Mouse (Mus musculus) monocyte, adult 2 months (primary cell): ENCODE results near the gene Gucd1.
"Not testable (repeated sequence)": the region's sequence is repeated elsewhere in the genome, so short reads cannot be mapped to it uniquely, and the experiment has no call there.

Source experiments
- DNase-seq, 2 experiments: peaks; one replicate each; pipeline ENCODE4 v3.0.0; 2022; ENCODE audit warnings: low spot score in 2 of 2, low read depth in 1 of 2

Gucd1 gene

DNA sequence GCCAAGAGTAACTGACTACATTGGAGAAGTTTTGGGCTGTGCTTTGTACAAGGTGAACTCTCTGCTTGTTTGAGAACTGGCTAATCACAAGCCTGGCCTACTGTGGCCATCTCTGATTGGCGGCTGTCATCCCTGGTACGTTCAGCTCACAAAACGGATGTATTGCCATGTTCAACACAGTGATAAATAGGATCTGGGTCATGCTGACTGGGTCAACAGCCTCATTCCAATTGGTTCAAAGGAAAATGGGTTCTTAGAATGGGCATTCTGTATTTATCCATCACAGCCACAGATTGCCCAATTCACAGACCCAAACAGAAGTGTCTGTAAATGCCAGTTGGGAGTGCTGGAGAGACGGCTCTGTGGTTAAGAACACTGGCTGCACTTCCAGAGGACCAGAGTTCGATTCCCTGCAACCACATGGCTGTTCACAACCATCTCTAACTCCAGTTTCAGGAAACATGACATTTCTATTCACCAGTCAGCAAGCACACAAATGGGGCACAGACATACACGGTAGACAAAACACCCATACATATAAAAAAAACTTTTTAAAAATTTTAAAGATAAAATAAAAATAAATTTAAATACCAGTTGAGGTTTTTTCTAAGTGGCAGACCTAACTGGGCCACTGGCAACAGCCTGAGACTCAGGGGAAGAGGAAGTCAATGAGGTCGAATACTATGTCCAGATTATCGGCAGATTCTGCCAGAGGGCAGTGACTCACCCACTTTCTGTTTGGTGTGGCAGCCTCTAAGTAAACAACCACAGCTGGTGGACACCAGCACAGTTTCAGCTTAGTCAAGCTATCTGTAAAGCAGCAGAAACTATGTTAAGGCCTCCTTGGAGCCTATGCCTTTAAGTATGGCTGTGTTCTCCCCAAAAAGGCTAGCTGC lies 13.3 kb downstream of the Gucd1 start:
- peak in 1 of 2 experiments; percentile 24 for DNase-seq

DNA sequence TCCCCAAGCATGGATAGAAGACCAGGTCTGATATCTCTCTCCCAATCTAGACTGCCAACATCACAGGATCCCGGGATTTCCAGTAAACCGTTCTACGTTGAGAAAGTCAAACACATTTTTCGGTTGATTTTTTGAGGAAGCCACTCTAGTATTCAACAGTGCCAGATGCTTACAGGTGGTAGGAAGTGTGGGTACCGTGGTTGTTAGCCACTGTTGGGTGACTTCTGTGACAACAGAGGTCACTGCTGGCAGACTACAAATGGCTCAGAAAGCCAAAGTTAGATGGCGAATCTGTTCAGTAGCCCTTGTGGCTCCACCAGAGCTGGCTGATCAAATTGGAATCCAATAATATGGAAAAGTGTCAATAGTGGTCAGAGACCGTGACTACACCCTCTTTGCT lies 14.1 kb downstream of the Gucd1 start:
- DNase-seq = no peak

DNA sequence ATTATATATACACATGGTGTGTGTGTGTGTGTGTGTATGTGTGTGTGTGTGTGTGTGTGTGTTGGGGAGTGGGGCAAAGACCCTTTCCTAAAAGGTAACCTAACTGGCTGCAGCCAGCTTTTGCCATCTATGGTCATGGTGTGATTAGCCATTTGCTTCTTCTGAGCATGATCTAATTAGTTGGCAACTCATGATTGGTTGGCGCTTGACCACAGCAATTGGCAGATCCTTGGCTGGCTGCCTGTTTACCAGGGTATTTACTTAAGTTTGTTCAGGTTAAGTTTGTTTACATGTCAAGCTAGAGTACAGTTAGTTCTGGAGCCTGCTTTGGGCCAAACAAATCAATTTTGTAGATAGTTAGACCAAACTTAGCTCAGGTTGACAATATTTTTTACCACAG lies 16.1 kb downstream of the Gucd1 start:
- no peak for DNase-seq

DNA sequence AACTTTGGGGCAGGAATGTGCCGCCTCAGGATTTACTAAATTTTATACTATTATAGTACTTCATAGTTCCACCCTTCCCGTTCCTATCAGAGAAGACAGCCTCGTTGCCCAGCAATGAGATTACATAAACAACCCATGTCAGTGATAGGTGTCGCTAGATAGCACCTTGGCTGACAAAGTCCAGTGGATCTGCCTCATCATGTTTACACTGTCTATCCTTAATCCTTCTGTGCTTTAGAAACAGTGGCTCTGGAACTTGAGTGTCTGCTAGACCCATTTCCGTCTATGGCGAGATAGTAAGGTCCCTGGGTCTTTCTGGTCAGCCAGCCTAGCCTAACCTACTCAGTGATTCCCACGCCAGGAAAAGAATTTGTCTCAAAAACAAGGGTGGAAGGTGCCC lies 17.4 kb downstream of the Gucd1 start:
- no peak for DNase-seq

DNA sequence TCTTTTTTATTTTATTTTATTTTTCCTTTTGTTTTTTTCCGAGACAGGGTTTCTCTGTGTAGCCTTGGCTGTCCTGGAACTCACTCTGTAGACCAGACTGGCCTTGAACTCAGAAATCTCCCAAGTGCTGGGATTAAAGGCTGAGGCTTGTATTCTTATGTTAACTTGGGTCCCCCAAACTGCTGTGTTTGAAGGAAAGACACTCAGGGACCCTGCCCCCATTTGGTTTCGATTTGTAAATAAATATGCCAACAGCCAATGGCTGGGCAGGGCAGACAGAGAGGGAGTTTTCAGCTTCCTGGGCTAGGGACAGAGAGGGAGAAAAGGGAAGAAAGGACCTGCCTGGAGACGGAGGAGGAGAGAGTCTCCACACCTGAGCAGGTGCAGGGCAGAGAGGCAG lies 18.0 kb downstream of the Gucd1 start:
- DNase-seq = no peak

DNA sequence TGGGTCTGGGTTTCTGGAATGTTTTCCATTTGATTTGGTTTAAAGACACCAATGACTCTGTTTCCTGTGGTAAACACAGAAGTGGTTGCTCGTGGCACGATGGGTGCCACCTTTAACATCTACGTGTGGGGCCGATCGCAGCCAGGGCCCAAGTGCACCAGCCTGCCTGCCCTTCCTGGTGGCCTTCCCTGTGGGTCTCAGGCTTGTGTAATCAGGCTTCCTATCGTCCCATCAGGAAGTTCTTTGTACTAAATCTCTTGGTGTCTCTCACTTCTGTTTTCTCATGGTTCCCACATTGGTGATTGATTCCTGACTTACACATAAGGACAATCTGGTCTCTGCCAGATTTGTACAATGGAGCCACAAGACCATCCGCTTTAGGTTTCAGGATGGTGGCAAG lies 18.6 kb downstream of the Gucd1 start:
- DNase-seq = not testable (repeated sequence)

DNA sequence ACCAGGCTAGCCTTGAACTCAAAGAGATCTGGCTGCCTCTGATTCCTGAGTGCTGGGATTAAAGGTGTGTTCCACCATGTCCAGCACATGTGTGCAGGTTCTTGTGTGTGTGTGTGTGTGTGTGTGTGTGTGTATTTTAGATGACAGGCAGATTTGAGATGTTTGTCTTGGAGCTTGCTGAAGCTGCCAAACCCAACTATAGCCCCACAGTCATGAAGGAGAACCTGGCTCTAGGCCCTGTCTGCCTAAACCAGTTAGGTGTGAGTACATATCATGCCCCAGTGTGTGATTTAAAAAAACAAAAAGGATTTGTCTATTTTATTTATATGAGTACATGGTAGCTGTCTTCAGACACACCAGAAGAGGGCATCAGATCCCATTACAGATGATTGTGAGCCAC lies 21.9 kb downstream of the Gucd1 start:
- no peak for DNase-seq

DNA sequence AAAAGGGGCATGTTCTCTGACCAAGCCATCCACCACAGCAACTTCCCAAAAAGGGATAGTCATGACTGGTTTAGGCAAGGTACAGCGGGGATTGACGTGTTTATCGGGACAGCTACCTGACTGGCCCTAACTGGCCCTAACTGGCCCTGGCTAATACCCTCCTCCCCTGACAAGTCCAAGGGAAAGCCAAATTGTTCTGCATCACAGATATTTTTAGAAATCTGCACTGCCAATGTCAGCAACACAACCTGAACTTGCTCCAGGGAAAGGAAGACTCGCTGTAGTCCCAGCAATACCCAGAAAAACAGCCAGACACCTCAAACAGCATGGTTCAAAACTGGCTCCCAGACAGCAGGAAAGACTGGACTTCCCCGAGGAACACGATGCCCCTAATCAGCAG lies 22.5 kb downstream of the Gucd1 start:
- no peak for DNase-seq

DNA sequence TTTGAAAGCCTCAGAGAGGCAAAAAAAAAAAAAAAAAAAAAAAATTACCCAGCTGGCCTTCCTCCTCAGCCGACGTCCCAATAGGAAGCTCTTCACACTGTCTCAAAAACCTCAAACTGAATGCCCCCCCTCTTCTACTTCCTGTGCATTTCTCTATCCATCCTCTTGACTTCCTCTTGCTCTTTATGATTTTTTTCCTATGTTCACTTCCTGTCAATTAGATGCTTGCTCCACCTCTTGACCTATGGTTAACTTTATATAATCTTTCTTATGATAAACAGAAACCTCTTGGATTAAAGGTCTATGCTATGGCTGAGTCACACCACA lies 25.9 kb downstream of the Gucd1 start:
- DNase-seq = no peak

DNA sequence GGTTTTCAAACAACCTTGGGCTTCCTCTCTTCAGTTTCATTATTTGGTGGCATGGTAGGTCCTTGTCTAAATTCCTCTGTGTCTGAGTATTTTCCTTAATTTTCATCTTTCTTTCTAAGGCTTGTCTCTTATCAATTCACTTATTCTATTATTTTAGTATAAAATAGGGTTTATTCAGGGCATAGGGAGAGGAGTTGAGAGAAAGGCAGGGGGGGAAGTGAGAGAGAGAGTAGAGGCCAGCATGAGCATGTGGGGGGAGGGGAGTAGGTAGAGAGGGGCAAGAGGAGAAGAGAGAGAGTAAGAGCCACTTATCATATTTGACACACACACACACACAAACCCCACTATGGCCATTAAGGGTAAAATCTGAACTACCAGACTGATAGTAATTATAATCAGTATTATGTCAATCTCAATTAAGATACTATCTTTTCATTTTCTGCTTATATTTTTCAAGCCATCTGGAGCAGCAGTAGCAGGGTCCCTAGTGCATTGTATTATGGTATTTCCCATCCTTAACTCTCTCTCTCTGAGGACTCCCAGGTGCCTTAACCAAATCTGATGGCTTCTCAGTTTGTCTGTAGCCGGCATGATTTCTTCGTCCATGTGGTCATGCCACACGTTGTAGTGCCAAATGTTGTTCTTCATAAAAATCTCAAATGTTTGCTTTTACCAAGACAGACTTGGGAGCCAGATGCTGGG lies 26.4 kb downstream of the Gucd1 start:
- no peak for DNase-seq

DNA sequence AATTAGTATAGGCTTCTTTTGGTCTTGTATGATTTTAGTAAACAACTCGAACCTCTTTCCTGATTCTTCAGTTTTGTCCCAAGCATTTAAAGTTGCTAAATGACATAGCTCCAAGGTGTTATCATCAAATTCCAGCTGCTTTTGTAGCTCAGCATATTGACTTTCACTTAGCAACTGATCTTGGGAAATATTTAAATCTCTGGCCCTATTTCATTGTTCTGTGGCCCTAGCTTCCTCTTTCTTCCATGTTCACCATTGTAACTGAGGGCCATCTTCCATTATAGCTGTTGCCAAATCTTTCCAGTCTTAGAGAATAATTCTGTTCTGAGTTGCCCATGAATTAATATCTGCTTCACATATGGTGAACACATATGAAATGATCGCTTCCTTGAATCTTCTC lies 27.0 kb downstream of the Gucd1 start:
- DNase-seq = no peak

DNA sequence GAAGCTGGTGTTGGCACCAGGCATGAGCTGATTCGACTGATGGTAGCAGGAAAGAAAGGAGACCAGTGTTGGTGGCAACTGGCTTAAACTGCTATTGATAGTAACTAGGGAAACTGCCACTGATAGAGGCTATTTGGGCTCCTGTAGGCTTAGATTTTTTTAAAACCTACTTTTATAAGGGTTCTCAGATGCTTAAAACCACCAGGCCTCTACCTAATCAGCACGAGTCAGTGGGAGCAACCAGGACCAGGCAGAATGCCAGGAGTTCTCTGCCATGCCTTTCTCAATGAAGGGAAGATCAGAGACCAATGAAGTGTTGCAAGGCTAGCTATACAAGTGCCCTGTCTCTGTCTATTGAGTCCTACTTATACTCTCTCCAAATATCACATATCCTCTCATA lies 28.2 kb downstream of the Gucd1 start:
- no peak for DNase-seq

DNA sequence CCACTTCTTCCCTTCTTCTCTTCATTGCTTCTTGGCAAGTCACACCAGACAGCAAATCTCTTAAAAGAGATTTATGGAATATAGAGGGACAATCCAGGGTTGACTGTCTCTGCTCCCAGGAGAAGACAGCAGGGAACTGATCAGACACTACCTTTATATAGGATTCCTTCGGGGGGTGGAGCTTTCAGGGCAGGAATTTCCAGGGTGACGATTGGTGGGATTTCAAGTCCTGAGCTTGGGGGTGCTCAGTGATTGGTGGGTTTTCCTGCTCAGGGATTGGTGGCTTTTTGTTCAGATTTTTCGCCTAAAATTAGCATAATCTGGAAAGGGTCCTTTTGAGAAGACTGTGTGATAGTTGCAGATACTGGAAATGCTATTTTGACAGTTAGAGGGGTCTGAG lies 30.6 kb downstream of the Gucd1 start:
- DNase-seq = no peak

DNA sequence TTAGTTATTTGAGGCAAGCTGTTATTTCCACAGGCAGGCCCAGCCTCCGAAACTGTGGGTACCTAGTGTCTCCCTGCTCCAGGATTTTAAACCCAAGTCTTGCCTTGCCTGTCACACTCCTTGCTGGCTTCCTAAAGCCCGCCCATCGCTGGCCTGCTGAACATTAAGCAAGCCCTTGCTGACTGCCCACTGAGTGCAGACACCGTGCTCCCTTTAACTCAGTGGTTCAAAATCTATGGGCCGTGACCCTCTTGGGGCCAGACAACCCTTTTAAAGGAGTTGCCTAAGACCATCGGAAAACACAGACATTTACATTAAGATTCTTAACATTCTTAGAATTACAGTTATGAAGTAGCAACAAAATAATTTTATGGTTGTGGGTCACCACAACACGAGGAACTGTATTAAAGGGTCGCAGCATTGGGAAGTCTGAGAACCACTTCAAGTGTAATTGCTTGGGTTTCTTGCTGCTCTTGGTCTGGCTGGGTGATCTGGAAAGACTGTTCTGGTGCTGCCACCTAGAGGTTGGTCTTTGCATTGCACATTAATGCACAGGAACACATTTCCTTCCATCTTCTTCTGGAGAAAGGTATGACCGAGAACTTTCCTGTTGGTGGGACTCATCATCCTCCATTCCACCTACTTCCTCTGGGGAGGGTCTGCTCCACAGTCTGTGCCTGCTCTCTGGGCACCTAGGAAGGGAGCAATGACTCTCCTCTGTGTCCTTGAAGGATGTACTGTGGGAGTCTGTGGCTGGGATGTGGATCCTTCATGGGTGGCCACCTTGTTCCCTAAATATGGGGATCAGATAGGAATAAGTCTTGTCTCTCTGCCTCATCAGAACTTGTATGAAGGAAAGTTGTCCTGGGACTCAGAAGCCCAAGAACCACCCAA lies 31.4 kb downstream of the Gucd1 start:
- peak; percentile 33 to 53 for DNase-seq

DNA sequence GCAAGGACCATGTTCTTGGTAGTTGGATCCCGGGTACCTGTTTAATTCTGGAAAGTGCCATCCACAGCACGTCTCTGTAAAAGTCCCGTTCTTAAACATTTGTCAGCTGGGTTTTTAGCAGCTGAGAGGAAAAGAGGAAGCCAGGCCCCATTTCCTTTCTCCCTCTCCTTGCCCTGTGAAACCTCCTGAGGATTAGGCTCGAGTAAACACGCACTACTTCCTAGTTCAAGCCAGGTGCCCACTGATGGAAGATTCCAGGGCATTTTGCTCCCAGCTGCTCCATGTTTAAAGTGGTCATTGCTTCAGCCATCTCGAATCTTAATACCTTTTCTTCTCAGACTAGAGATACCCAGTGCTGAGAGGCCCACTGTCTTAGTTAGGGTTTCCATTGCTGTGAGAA lies 33.0 kb downstream of the Gucd1 start:
- DNase-seq = no peak

DNA sequence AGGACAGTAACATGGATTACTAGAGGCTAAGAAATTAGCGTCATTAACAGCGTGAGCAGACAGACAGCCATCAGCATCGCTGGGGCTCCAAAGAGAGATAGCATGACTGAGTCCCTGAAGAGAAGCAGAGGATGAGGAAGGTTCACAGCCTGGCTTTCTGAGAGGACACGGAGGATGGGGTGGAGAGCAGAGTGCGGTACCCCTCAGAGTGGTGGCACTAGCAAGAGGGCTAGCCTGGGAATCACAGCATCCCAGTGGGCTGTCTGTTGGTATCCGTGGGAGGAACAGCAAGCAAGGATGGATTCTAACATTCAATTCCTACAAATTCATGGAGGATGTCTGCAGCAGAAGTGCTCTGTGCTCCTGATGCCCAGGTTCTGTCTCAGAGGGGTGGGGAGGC lies 33.7 kb downstream of the Gucd1 start:
- DNase-seq = no peak

DNA sequence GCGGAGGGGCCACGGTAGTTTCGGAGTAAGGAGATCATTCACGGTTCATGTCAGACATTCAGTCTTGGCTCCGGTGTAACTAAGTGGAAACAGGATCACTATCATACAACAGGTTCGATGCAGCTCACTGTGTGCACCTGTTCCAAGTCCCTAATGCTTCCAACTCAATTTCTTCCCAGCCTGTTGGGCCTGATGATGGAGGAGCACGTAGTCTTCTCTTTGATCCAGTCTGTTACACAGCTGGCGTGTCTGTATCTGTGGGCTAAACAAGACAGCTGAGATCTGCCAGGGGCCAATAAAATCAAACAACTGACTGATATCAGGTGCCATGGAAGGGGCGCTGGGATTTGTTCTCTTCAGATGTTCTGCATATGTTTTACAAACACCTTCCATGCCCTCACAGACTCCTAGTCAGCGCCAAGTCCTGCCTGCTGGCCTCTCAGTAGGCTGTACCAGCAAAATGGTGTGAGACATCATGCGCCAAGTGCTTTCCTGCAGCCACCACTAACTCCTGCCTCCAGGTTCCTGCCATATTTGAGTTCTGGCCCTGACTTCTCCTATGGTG lies 34.8 kb downstream of the Gucd1 start:
- DNase-seq = no peak

DNA sequence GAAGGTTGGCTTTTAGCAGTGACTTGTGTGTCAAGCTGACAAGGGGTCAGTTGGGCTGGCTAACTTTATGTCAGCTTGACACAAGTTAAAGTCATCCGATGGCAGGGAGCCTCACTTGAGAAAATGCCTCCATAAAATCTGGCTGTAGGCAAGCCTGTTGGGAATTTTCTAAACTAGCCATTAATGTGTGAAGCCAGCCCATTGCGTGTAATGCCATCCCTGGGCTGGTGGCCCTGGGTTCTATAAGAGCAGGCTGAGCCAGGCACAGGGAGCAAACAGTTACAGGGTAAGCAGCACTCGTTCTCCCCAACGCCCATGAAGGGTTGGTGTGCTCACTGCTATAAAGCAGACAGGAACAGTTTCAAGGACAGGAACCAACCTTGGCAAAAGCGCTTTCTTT lies 35.5 kb downstream of the Gucd1 start:
- no peak for DNase-seq

DNA sequence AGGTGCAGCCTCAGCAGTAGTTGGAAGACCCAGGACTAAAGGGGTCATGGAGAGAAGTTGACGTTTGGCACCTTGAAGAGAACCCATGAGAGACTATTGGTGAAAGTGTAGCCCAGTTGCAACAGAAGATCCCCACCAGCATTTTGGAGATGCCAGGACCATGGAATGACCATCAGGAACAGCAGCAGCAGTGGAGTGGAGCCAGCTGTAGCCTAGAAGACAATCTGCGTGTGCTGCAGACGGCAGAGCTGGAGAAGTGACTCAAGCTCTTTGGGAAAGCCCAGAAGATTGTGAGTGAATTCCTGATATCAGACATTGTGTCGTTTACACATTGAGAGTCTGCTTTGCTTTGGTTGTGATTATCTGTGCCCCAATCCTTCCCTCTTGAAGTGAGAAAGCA lies 36.1 kb downstream of the Gucd1 start:
- no peak for DNase-seq

DNA sequence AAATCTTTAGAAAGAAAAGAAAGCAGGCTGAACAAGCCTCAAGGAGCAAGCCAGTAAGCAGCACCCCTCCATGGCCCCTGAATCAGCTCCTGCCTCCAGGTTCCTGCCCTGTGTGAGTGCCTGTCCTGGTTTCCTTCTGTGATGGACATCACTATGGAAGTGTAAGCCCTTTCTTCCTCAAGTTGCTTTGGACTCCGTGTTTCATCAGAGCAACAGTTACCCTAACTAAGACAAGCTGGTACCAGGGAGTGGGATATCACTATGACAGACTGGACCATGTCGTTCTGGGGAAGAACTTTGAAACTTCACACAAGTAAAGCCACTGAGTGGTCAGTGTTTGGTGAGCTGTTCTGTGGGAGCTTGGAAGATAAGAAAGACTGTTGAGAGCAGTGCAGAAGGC lies 37.8 kb downstream of the Gucd1 start:
- no peak for DNase-seq

DNA sequence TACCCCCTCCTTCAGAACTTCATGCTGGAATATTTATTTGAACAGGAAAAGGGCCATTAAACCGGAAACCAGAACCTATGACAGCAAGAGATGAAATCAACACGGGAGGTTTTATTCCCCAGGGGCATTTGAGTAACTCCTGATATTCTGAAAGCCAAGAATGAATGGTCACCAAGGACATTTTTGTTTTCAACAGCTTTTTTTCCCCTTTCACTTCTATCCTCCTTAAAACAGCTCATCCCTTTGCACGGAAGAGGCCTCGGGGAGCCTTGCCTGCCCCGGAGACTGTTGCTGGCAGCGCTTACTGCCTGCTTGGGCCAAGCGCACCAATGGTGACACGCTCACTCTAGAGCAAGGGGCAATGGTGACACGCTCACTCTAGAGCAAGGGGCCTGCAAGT lies 40.7 kb downstream of the Gucd1 start:
- DNase-seq = no peak
